Mouse (Mus musculus): Measurements from ENCODE around the gene Dtnbp1. TPM values are rescaled to one million over a fixed set of nuclear protein-coding genes. Genes with fewer than 3 reads are reported as not detected.

Gene Dtnbp1
- polyA plus RNA-seq (2012; rRNA removed) = 38.6 and 40.9 TPM in 2 replicates

GRCm38 (mm10) chr13:45001911-45002615 is at the start of gene Dtnbp1:
Gene Dtnbp1 (minus strand): TSS chr13:45002147.
- DNase-seq (ENCODE audit: low read depth, low spot score) = no peak
- WGBS = 2% methylated on average over 65 of the region's 68 CpGs

DNA sequence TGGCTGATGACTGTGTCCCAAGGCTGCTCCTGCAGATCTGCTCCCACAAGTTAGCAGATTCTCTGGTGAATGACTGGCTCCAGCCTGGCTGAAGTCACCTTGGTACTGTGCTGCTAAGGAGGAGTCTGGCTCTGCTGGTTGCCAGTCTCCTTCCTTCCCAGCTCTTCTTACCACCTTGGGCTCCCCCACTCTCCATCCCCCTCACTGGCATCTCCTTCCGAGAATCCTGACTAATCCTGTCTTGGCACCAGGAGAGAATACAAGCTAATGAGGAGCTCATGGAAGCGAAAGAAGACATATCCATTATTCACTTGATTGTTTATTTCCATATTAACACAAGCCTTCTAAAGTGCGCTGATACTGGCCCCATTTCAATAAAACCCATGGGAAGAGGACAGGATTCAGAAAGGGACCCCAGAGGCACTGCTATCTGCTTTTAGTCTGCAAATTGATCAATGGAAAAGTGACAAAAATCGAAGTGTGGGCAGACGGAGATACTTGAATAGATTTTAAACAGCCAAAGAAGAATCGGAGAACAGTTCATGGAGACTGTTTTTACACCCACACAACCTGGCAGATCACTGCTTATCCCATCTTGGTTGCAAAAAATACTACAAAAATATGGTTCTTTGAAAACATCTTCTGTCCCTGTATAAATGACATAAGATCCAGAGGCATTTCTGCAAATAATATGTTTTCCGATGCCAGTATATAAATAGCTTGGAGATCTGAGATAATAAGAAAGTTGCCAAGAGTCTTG is 47.5 kb upstream of the Dtnbp1 start:
- 81% methylated on average over 7 of the region's 7 CpGs for WGBS
- DNase-seq (ENCODE audit: low read depth, low spot score) = no peak

- no peak for DNase-seq (ENCODE audit: low read depth, low spot score)
- WGBS = 83% methylated on average over 3 of the region's 3 CpGs
Observed at GRCm38 (mm10) chr13:45043466-45043865, 41.5 kb upstream of the Dtnbp1 start.

DNA sequence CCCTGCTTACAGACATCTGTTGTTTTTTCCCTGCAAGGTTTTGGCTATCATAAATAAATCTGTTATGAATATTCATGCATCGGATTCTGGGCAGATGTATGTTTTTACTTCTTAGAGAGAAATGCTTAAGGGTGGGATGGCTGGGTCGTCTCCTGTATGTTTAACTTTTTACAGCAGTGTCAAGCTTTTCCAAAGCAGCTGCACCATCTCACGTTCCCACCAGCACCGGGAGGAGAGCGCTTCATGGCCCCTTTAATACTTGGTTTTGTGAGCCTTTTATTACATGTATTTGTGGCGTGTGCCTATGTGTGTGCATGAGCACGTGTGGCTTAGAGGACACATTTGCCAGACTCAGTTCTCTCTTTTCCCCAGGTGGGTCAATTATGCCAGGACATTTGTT is 38.8 kb upstream of the Dtnbp1 start:
- no peak for DNase-seq (ENCODE audit: low read depth, low spot score)
- 69% methylated on average over 7 of the region's 7 CpGs for WGBS

GRCm38 (mm10) chr13:45040195-45040594 is 38.2 kb upstream of the Dtnbp1 start:
- 72% methylated on average over 4 of the region's 4 CpGs for WGBS
- no peak for DNase-seq (ENCODE audit: low read depth, low spot score)

DNA sequence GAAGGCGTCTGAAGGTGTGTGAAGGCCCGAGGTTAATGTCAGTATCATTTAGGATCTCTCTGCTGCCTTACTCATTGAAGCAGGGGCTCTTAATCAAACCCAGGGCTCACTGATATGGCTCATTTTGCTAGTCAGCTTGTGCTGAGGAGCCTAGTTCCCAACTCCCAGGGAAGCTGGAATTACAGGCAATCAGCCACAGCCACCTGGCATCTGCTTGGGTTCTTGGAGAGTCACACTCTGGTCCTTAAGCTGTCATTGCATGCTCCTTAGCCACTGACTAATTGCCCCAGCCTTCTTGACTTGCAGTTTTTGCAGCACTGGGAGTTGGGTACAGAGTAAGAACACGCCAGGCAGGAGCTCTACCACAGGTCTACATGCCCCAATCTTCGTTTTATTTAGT is 34.5 kb upstream of the Dtnbp1 start:
- WGBS = 90% methylated on average over 4 of the region's 4 CpGs
- no peak for DNase-seq (ENCODE audit: low read depth, low spot score)

DNA sequence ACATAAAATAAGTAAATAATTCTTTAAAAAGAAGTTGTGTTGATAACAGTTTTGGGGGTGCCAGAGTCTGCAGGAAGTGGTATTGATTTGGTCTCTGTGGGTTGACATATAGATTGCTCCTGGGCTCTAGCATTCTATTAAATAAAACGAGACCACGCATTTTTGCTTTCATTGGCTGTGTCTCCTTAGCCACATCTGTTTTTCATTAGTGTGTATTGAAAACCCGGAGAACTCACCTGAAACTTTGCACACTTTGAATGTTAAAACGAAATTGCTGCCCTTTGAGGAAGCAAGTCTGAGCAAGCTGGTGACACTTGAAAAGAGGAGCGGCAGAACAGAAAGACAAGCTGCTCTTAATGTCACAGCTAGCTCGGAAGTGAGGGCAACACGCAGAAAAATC is 32.8 kb upstream of the Dtnbp1 start:
- WGBS = 79% methylated on average over 7 of the region's 7 CpGs

DNA sequence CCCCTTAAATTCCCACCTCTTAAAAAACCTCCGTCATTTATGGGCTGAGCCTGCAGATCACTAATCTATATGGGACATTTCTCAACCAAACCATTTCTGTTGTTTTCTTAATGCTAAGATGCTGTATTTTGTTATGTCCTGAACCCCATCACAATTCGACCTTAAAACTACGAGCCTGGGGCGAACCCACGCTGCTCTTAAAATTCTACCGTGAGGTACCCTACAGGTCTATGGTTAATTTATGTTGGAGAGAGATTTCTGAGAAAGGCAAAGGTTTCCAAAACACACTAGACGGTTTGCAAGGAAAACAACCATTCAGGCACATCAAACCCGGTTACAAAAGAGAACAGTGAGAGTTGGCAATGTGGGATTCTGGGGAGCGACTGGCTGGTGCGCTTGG is 31.4 kb upstream of the Dtnbp1 start:
- DNase-seq (ENCODE audit: low read depth, low spot score) = no peak
- 90% methylated on average over 10 of the region's 10 CpGs for WGBS

More for the DNA sequence above, 32.8 kb upstream of the Dtnbp1 start:
- no peak for DNase-seq (ENCODE audit: low read depth, low spot score)

GRCm38 (mm10) chr13:45032484-45032883 is 30.5 kb upstream of the Dtnbp1 start:
- WGBS = 91% methylated on average over 4 of the region's 4 CpGs
- no peak for DNase-seq (ENCODE audit: low read depth, low spot score)

DNA sequence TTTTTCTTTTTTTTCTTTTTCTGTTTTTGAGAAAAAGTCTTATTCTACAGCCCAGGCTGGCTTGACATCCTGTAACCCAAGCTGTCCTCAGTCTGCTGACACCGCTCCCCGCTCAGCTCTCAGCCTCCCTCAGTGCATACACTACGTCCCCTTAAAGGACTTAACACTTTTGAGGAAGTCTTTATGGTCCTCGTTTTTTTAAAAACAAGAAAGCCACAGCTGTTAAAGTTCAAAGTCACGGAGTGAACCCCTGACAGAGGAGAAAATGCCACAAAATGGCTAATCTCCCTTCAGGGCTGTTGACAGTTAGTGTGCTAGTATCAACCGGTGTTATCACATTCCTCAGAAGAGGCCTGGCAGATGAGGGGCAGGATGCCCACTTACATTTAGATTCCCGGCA is 29.8 kb upstream of the Dtnbp1 start:
- WGBS = 67% methylated on average over 7 of the region's 7 CpGs
- DNase-seq (ENCODE audit: low read depth, low spot score) = no peak

- DNase-seq (ENCODE audit: low read depth, low spot score) = no peak
- 60% methylated on average over 10 of the region's 10 CpGs for WGBS
Observed at GRCm38 (mm10) chr13:45031314-45031713, 29.4 kb upstream of the Dtnbp1 start.

GRCm38 (mm10) chr13:45030830-45031229 is 28.9 kb upstream of the Dtnbp1 start:
- DNase-seq (ENCODE audit: low read depth, low spot score) = peak; percentile 88
- WGBS = 11% methylated on average over 12 of the region's 12 CpGs

DNA sequence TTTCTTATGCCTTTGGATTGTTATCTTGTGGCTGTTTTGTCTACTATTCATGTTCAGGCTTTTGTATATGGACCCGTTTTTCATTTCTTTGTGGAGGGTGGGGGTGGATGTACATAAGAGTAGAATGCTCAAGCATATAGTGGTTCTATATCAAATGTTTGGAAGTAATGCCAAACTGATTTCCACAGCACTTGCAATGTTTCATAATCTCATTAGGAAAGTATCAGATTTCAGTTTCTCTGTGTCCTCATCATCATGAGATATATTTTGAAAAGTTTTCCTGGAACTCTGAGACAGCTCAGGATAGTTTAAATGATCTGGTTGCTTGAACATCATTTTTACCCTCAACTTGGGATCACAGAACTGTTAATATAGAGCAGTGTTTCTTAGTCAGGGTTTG is 27.8 kb upstream of the Dtnbp1 start:
- 84% methylated on average over 1 of the region's 1 CpGs for WGBS
- DNase-seq (ENCODE audit: low read depth, low spot score) = no peak

GRCm38 (mm10) chr13:45026291-45026690 is 24.3 kb upstream of the Dtnbp1 start:
- no peak for DNase-seq (ENCODE audit: low read depth, low spot score)
- WGBS = 86% methylated on average over 3 of the region's 3 CpGs

- 75% methylated on average over 10 of the region's 10 CpGs for WGBS
- no peak for DNase-seq (ENCODE audit: low read depth, low spot score)
Observed at GRCm38 (mm10) chr13:45024821-45025220, 22.9 kb upstream of the Dtnbp1 start.

GRCm38 (mm10) chr13:45023356-45024150 is 21.6 kb upstream of the Dtnbp1 start:
- WGBS = 75% methylated on average over 20 of the region's 20 CpGs
- DNase-seq (ENCODE audit: low read depth, low spot score) = no peak

DNA sequence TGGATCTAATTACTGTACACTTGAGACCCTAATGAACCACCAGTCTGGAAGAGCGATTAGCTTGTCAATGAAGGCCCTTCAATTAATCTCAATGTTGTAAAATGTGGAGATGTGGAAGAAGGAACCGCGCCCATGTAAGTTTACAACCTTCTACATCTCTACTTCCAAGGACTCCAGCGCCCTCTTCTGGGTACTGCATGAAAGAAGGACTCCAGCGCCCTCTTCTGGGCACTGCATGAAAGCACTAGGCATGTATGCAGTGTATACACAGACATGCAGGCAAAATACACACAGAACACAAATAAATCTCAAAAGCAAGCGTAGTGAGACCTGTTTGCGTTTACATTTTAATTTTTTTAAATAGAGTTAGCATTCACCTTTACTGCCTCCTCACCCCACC is 6.2 kb upstream of the Dtnbp1 start:
- whole genome bisulfite sequencing = 85% methylated on average over 7 of the region's 7 CpGs
- no peak for DNase-seq (ENCODE audit: low read depth, low spot score)

DNA sequence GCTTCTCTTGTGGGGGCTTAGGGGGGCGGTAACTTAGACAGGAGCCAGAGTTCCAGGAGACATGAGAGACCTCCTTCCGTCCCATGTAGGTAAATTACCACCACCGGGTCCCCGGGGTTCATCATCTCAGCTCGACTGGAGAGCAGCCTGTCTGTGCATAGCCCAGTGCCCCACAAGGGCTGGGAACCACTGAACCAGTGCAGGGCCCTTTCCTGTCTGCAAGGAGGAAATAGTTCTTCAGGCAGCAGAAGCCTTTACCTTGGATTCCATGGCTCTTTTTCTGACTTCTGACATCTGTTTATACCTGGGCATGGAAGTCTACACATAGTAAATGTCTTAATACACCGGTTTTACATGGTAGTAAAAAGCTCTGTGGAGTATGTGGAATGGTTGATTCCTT is 5.8 kb upstream of the Dtnbp1 start:
- DNase-seq (ENCODE audit: low read depth, low spot score) = no peak
- 80% methylated on average over 6 of the region's 6 CpGs for WGBS

GRCm38 (mm10) chr13:45006483-45006882 is 4.5 kb upstream of the Dtnbp1 start:
- no peak for DNase-seq (ENCODE audit: low read depth, low spot score)
- 72% methylated on average over 5 of the region's 5 CpGs for WGBS

GRCm38 (mm10) chr13:45005861-45006260 is 3.9 kb upstream of the Dtnbp1 start:
- no peak for DNase-seq (ENCODE audit: low read depth, low spot score)
- WGBS = 58% methylated on average over 7 of the region's 7 CpGs
